Mouse (Mus musculus) CH12.LX (cell line): ENCODE results near the gene Cd40. TPM values are rescaled to one million over a fixed set of nuclear protein-coding genes. Genes with fewer than 3 reads are reported as not detected.

Experiments used
- DNase-seq: peaks from one replicate; pipeline ENCODE4 v3.0.0-alpha.2; 2013; ENCODE audit errors: extremely low read depth
- H3K27ac ChIP-seq: 2 replicates; pipeline ENCODE4 v1.5.1; 2012; ENCODE audit warnings: low read depth, mild to moderate bottlenecking, control low read depth, moderate library complexity; ENCODE audit not compliant: insufficient read depth
- H3K27me3 ChIP-seq: replicated peaks from 2 replicates; pipeline ENCODE3; 2012; ENCODE audit warnings: inconsistent platforms
- H3K36me3 ChIP-seq, 2 experiments: replicated peaks in 1 of 2; 2 replicates each; pipeline versions ENCODE3 to v1.6.1; 2012; ENCODE audit warnings: inconsistent platforms in 1 of 2, low read length in 1 of 2, mild to moderate bottlenecking in 1 of 2, mixed read lengths in 1 of 2, moderate library complexity in 1 of 2; ENCODE audit not compliant: control insufficient read depth in 1 of 2, insufficient read depth in 1 of 2
- H3K4me1 ChIP-seq, 2 experiments: 2 replicates each; pipeline ENCODE4 v1.6.1; 2012; ENCODE audit warnings: inconsistent platforms in 1 of 2, moderate library complexity in 1 of 2; ENCODE audit not compliant: insufficient read depth in 2 of 2, control insufficient read depth in 1 of 2
- H3K4me2 ChIP-seq: 2 replicates; pipeline ENCODE4 v1.6.1; 2012; ENCODE audit warnings: low read depth, mild to moderate bottlenecking, control low read depth; ENCODE audit not compliant: poor library complexity, insufficient read depth, severe bottlenecking
- H3K4me3 ChIP-seq, 3 experiments: fragments of 150-350 bp in 1 of 3; sonication (generic) in 1 of 3; replicated peaks in 1 of 3; 2 replicates each; pipeline versions ENCODE3 to v1.5.1; 2011 to 2012; ENCODE audit warnings: low read depth in 2 of 3, low read length in 2 of 3, mild to moderate bottlenecking in 2 of 3, moderate library complexity in 2 of 3, control low read depth in 1 of 3, improper control_type of control experiment in 1 of 3, inconsistent platforms in 1 of 3, mixed read lengths in 1 of 3; ENCODE audit not compliant: poor library complexity in 1 of 3
- H3K79me2 ChIP-seq: replicated peaks from 2 replicates; pipeline ENCODE4 v1.6.1; 2012; ENCODE audit warnings: mild to moderate bottlenecking, moderate library complexity; ENCODE audit not compliant: control insufficient read depth, poor library complexity, insufficient read depth, severe bottlenecking; ENCODE audit errors: extremely low read depth
- H3K9ac ChIP-seq: 2 replicates; pipeline ENCODE4 v1.6.1; 2012; ENCODE audit warnings: low read depth, mild to moderate bottlenecking, control low read depth, moderate library complexity; ENCODE audit not compliant: insufficient read depth
- H3K9me3 ChIP-seq: replicated peaks from 2 replicates; pipeline ENCODE3; 2012; ENCODE audit warnings: low read length, inconsistent platforms, mixed read lengths
- CHD1 ChIP-seq: IDR thresholded peaks from 2 replicates; pipeline ENCODE4 v1.6.1; 2012; ENCODE audit warnings: low read depth, low read length, improper control_type of control experiment, inconsistent platforms
- CHD2 ChIP-seq: IDR thresholded peaks from 2 replicates; pipeline ENCODE4 v1.6.1; 2011; ENCODE audit warnings: low read length, improper control_type of control experiment
- CTCF ChIP-seq, 2 experiments: IDR thresholded peaks in 1 of 2; conservative IDR thresholded peaks in 1 of 2; 2 replicates each; pipeline ENCODE4 v1.5.1; 2011 to 2012; ENCODE audit warnings: low read depth in 2 of 2, low read length in 2 of 2, improper control_type of control experiment in 1 of 2, inconsistent platforms in 1 of 2, mild to moderate bottlenecking in 1 of 2, moderate library complexity in 1 of 2
- E2F4 ChIP-seq: IDR thresholded peaks from 2 replicates; pipeline ENCODE4 v1.6.1; 2011; ENCODE audit warnings: low read depth, low read length, improper control_type of control experiment; ENCODE audit not compliant: insufficient replicate concordance
- ETS1 ChIP-seq: conservative IDR thresholded peaks from 2 replicates; pipeline ENCODE4 v1.6.1; 2012; ENCODE audit warnings: low read depth, mild to moderate bottlenecking, inconsistent platforms, low read length, improper control_type of control experiment, moderate library complexity
- GABPA ChIP-seq: IDR thresholded peaks from 2 replicates; pipeline ENCODE4 v1.6.1; 2012; ENCODE audit warnings: low read depth, low read length, improper control_type of control experiment, inconsistent platforms; ENCODE audit not compliant: insufficient replicate concordance
- HCFC1 ChIP-seq: IDR thresholded peaks from 2 replicates; pipeline ENCODE4 v1.6.1; 2012; ENCODE audit warnings: low read depth, mild to moderate bottlenecking, inconsistent platforms, low read length, improper control_type of control experiment
- JUND ChIP-seq: conservative IDR thresholded peaks from 2 replicates; pipeline ENCODE4 v1.6.1; 2011; ENCODE audit warnings: low read depth, low read length, improper control_type of control experiment
- KAT2A ChIP-seq: IDR thresholded peaks from 2 replicates; pipeline ENCODE4 v1.6.1; 2012; ENCODE audit warnings: low read length, improper control_type of control experiment, inconsistent platforms; ENCODE audit not compliant: insufficient replicate concordance
- MAFK ChIP-seq: IDR thresholded peaks from 2 replicates; pipeline ENCODE4 v1.6.1; 2011; ENCODE audit warnings: low read length, improper control_type of control experiment; ENCODE audit not compliant: insufficient replicate concordance
- MAZ ChIP-seq: IDR thresholded peaks from 2 replicates; pipeline ENCODE4 v1.6.1; 2012; ENCODE audit warnings: low read depth, mild to moderate bottlenecking, inconsistent platforms, low read length, improper control_type of control experiment, moderate library complexity
- MEF2A ChIP-seq: IDR thresholded peaks from 2 replicates; pipeline ENCODE4 v1.6.1; 2014; ENCODE audit warnings: low read depth, mild to moderate bottlenecking, inconsistent platforms, low read length, improper control_type of control experiment, borderline replicate concordance
- MYC ChIP-seq: IDR thresholded peaks from 2 replicates; pipeline ENCODE4 v1.6.1; 2011; ENCODE audit warnings: low read depth, mild to moderate bottlenecking, improper control_type of control experiment, low read length
- PAX5 ChIP-seq: IDR thresholded peaks from 2 replicates; pipeline ENCODE4 v1.6.1; 2012; ENCODE audit warnings: low read length, inconsistent platforms, mixed read lengths
- POLR2A ChIP-seq: IDR thresholded peaks from 2 replicates; pipeline ENCODE4 v1.6.1; 2011; ENCODE audit warnings: low read depth, mild to moderate bottlenecking, improper control_type of control experiment, low read length
- RCOR1 ChIP-seq: conservative IDR thresholded peaks from 2 replicates; pipeline ENCODE4 v1.6.1; 2012; ENCODE audit warnings: low read depth, mild to moderate bottlenecking, inconsistent platforms, low read length, improper control_type of control experiment
- SIN3A ChIP-seq: IDR thresholded peaks from 2 replicates; pipeline ENCODE4 v1.6.1; 2012; ENCODE audit warnings: low read length, improper control_type of control experiment, inconsistent platforms
- SMC3 ChIP-seq: IDR thresholded peaks from 2 replicates; pipeline ENCODE4 v1.6.1; 2011; ENCODE audit warnings: low read depth, low read length, improper control_type of control experiment
- TCF12 ChIP-seq: IDR thresholded peaks from 2 replicates; pipeline ENCODE4 v1.6.1; 2014; ENCODE audit warnings: low read depth, mild to moderate bottlenecking, inconsistent platforms, low read length, improper control_type of control experiment
- UBTF ChIP-seq: IDR thresholded peaks from 2 replicates; pipeline ENCODE4 v1.6.1; 2012; ENCODE audit warnings: low read depth, mild to moderate bottlenecking, inconsistent platforms, low read length, improper control_type of control experiment, moderate library complexity
- ZC3H11A ChIP-seq: IDR thresholded peaks from 2 replicates; pipeline ENCODE4 v1.6.1; 2012; ENCODE audit warnings: low read depth, mild to moderate bottlenecking, inconsistent platforms, low read length, improper control_type of control experiment
- ZKSCAN1 ChIP-seq: IDR thresholded peaks from 2 replicates; pipeline ENCODE4 v1.6.1; 2012; ENCODE audit warnings: low read depth, inconsistent platforms, low read length, improper control_type of control experiment, borderline replicate concordance
- ZMIZ1 ChIP-seq: IDR thresholded peaks from 2 replicates; pipeline ENCODE4 v1.6.1; 2012; ENCODE audit warnings: low read depth, mild to moderate bottlenecking, inconsistent platforms, low read length, improper control_type of control experiment
- ZNF384 ChIP-seq: IDR thresholded peaks from 2 replicates; pipeline ENCODE4 v1.6.1; 2012; ENCODE audit warnings: low read depth, low read length, improper control_type of control experiment, inconsistent platforms
- dilution Hi-C: fragments of 300-500 bp; cut with MboI; formaldehyde crosslinking; loops from 2 replicates; pipeline ENCODE4 v1.14.3; 2020; ENCODE audit warnings: low sequenced_read_pairs; ENCODE audit not compliant: extremely low pct_unique_long_range_greater_than_20kb, extremely low pct_ligation_motif_present
- in situ Hi-C: fragments of 300-500 bp; cut with MboI; formaldehyde crosslinking; loops from 3 replicates; pipeline ENCODE4 v1.14.3; 2019; ENCODE audit warnings: low sequenced_read_pairs, low pct_ligation_motif_present, low pct_unique_long_range_greater_than_20kb, mixed read lengths
- polyA plus RNA-seq: library from polyadenylated mRNA; unstranded; fragments of >175 nt; gene quantifications from 2 replicates; pipeline ENCODE4 v1.2.1, GENCODE M21; 2012; ENCODE audit warnings: low read depth; ENCODE audit not compliant: insufficient read length
- total RNA-seq, 2 experiments: library from RNA; depleted of rRNA; stranded (reverse); fragments of 300-350 nt in 1 of 2; fragments of >200 nt in 1 of 2; gene quantifications; 2 replicates each; pipeline ENCODE4 v1.2.3; 2012 to 2014

Gene Cd40
- total and polyA plus RNA-seq, 3 experiments: 146 to 223 (median 147) TPM

- peaks cover 73% of the 10 kb centered on the region for H3K27me3 ChIP-seq
- in situ Hi-C loops: no loop called here
Measured at GRCm38 (mm10) chr2:165092393-165092792, 37.0 kb downstream of the Cd40 start.

GRCm38 (mm10) chr2:165096367-165096766 is 40.9 kb downstream of the Cd40 start:
- dilution Hi-C loops: no loop called here

More at GRCm38 (mm10) chr2:165092393-165092792, 37.0 kb downstream of the Cd40 start:
- TF ChIP-seq MYC (no peak), PAX5 (no peak), HCFC1 (no peak), ETS1 (no peak), SIN3A (no peak), MAFK (no peak), ZKSCAN1 (no peak)
- no peaks in the 10 kb centered on the region for H3K4me1 ChIP-seq
- DNase-seq: no peak
- H3K27ac ChIP-seq: no peak overlapping the region
- dilution Hi-C loops: no loop called here
- no peak overlapping the region for H3K9ac ChIP-seq
- no peaks in the 10 kb centered on the region for H3K36me3 ChIP-seq
- no peak overlapping the region for H3K4me2 ChIP-seq
- H3K9me3 ChIP-seq: no peaks in the 10 kb centered on the region
- H3K79me2 ChIP-seq: no peaks in the 10 kb centered on the region
- H3K4me3 ChIP-seq: no peak overlapping the region

GRCm38 (mm10) chr2:165098861-165099260 is 43.4 kb downstream of the Cd40 start:
- no peak for DNase-seq
- dilution Hi-C loops (no loop called here), in situ Hi-C loops (no loop called here)
- Histone ChIP-seq H3K4me2 (no peak overlapping the region), H3K79me2 (no peaks in the 10 kb centered on the region), H3K9me3 (no peaks in the 10 kb centered on the region), H3K27ac (no peak overlapping the region), H3K36me3 (no peaks in the 10 kb centered on the region), H3K4me1 (no peaks in the 10 kb centered on the region), H3K9ac (no peak overlapping the region), H3K27me3 (peaks cover 94% of the 10 kb centered on the region), H3K4me3 (no peak overlapping the region)
- TF ChIP-seq SMC3: no peak
- no peak for TF ChIP-seq POLR2A
- TF ChIP-seq ZC3H11A: no peak
- no peak for TF ChIP-seq ZKSCAN1
- TF ChIP-seq E2F4: no peak
- no peak for TF ChIP-seq MEF2A
- TF ChIP-seq RCOR1: no peak
- TF ChIP-seq CHD2: no peak
- TF ChIP-seq MAZ: no peak
- TF ChIP-seq GABPA: no peak
- no peak for TF ChIP-seq JUND

More at GRCm38 (mm10) chr2:165096367-165096766, 40.9 kb downstream of the Cd40 start:
- H3K9me3 ChIP-seq: no peaks in the 10 kb centered on the region
- H3K27me3 ChIP-seq: peaks cover 93% of the 10 kb centered on the region
- in situ Hi-C loops: no loop called here
- no peaks in the 10 kb centered on the region for H3K4me1 ChIP-seq
- H3K9ac ChIP-seq: no peak overlapping the region
- no peak overlapping the region for H3K4me3 ChIP-seq
- H3K36me3 ChIP-seq: no peaks in the 10 kb centered on the region
- DNase-seq: no peak
- TF ChIP-seq CTCF (conservative IDR thresholded peaks at IDR 0.05 in 1 of 2, IDR thresholded peaks at IDR 0.05 in 1 of 2; ENCODE audit: low read depth in 2 of 2, low read length in 2 of 2) (no peak), RCOR1 (no peak), ZNF384 (no peak), MAZ (no peak), KAT2A (no peak), UBTF (no peak), CHD1 (no peak), ZMIZ1 (no peak), SIN3A (no peak), HCFC1 (no peak), TCF12 (no peak), ETS1 (no peak)
- no peak overlapping the region for H3K27ac ChIP-seq
- no peaks in the 10 kb centered on the region for H3K79me2 ChIP-seq
- no peak overlapping the region for H3K4me2 ChIP-seq
